Mouse (Mus musculus) hindbrain, embryonic 10.5 days (tissue): ENCODE measurements around the gene Dnph1. TPM values are rescaled to one million over a fixed set of nuclear protein-coding genes. Genes with fewer than 3 reads are reported as not detected.

Source experiments
- DNase-seq: peaks from one replicate; pipeline ENCODE4 v3.0.0-alpha.2; 2017; ENCODE audit warnings: low spot score
- H3K27ac ChIP-seq: fragments of 300-500 bp; sonication (generic); 2 replicates; pipeline ENCODE4 v1.5.1; 2016; ENCODE audit warnings: mild to moderate bottlenecking, moderate library complexity
- H3K27me3 ChIP-seq: fragments of 300-500 bp; sonication (generic); 2 replicates; pipeline ENCODE4 v1.6.1; 2016; ENCODE audit warnings: mild to moderate bottlenecking; ENCODE audit not compliant: poor library complexity, insufficient read depth, severe bottlenecking
- H3K36me3 ChIP-seq: fragments of 300-500 bp; sonication (generic); 2 replicates; pipeline ENCODE4 v1.6.1; 2016; ENCODE audit warnings: mild to moderate bottlenecking, moderate library complexity
- H3K4me1 ChIP-seq: fragments of 300-500 bp; sonication (generic); replicated peaks from 2 replicates; pipeline ENCODE4 v1.6.1; 2016; ENCODE audit warnings: mild to moderate bottlenecking
- H3K4me3 ChIP-seq: fragments of 300-500 bp; sonication (generic); 2 replicates; pipeline ENCODE4 v1.5.1; 2016; ENCODE audit warnings: mild to moderate bottlenecking, moderate library complexity
- H3K9me3 ChIP-seq: fragments of 300-500 bp; sonication (generic); 2 replicates; pipeline ENCODE4 v1.6.1; 2016; ENCODE audit warnings: mild to moderate bottlenecking, moderate library complexity
- WGBS: fragments of 180-500 bp; shearing (Covaris S2); methylation state at CpG from one replicate; pipeline ENCODE4 v1.1.7; 2016; 5-methylcytosine and 5-hydroxymethylcytosine counted together
- polyA plus RNA-seq: library from polyadenylated mRNA; unstranded; fragments of >200 nt; fragmentation: Nextera tagmentation; extraction: Ambion mirVana; gene quantifications from 2 replicates; pipeline ENCODE4 v1.2.1, GENCODE M21; 2016

The Dnph1 gene
- polyA plus RNA-seq, 1 experiment from 2014 or later: 75.2 TPM

GRCm38 (mm10) chr17:46546995-46547394, 50.5 kb downstream of the Dnph1 start:
- 8% methylated on average over 8 of the region's 8 CpGs for WGBS
- no peak for DNase-seq
- peaks cover 51% of the 10 kb centered on the region for H3K36me3 ChIP-seq
- no peaks in the 10 kb centered on the region for H3K9me3 ChIP-seq
- H3K27ac ChIP-seq: 0 out of 2 replicates have a peak overlapping the region, but pooled peaks have one; percentile 8
- peak overlapping the region; percentile 74; the same call in 1 of the 2 replicates for H3K4me3 ChIP-seq
- H3K27me3 ChIP-seq: peaks cover 46% of the 10 kb centered on the region
- peaks cover 36% of the 10 kb centered on the region for H3K4me1 ChIP-seq

- Histone ChIP-seq H3K4me3 (no peak overlapping the region), H3K9me3 (no peaks in the 10 kb centered on the region), H3K27me3 (peaks cover 46% of the 10 kb centered on the region)
Observed at GRCm38 (mm10) chr17:46547923-46548322, 51.4 kb downstream of the Dnph1 start.

GRCm38 (mm10) chr17:46548741-46549140, 52.2 kb downstream of the Dnph1 start:
- H3K4me1 ChIP-seq: peaks cover 52% of the 10 kb centered on the region
- WGBS: 49% methylated on average over 11 of the region's 11 CpGs
- peaks cover 44% of the 10 kb centered on the region for H3K27me3 ChIP-seq
- H3K9me3 ChIP-seq: no peaks in the 10 kb centered on the region
- no peak for DNase-seq
- no peak overlapping the region for H3K4me3 ChIP-seq
- peaks cover 51% of the 10 kb centered on the region for H3K36me3 ChIP-seq
- peak overlapping the region; percentile 17; the same call in 1 of the 2 replicates for H3K27ac ChIP-seq

More at GRCm38 (mm10) chr17:46547923-46548322, 51.4 kb downstream of the Dnph1 start:
- Histone ChIP-seq H3K4me1 (peaks cover 44% of the 10 kb centered on the region), H3K27ac (no peak overlapping the region), H3K36me3 (peaks cover 58% of the 10 kb centered on the region)
- 15% methylated on average over 3 of the region's 3 CpGs for WGBS
- DNase-seq: no peak

GRCm38 (mm10) chr17:46549193-46549592, 52.7 kb downstream of the Dnph1 start:
- Histone ChIP-seq H3K4me3 (no peak overlapping the region), H3K27ac (no peak overlapping the region), H3K36me3 (peaks cover 51% of the 10 kb centered on the region), H3K27me3 (peaks cover 46% of the 10 kb centered on the region), H3K9me3 (no peaks in the 10 kb centered on the region), H3K4me1 (peaks cover 57% of the 10 kb centered on the region)
- peak; percentile 65 for DNase-seq
- WGBS: 24% methylated on average over 8 of the region's 8 CpGs

Other genes starting within 250 kb of the Dnph1 start
- gene Polr1c, start 248.7 kb upstream of the Dnph1 start, polyA plus RNA-seq: 107 and 135 TPM in 2 replicates
- 73.1 and 85.0 TPM in 2 replicates for gene Yipf3, start 248.6 kb upstream of the Dnph1 start, polyA plus RNA-seq
- gene Lrrc73, start 243.2 kb upstream of the Dnph1 start, polyA plus RNA-seq: 2.0 and 3.8 TPM in 2 replicates
- 60.1 and 67.3 TPM in 2 replicates for gene Tjap1, start 213.7 kb upstream of the Dnph1 start, polyA plus RNA-seq
- 1.4 and 1.5 TPM in 2 replicates for gene Dlk2, start 199.3 kb upstream of the Dnph1 start, polyA plus RNA-seq
- 6.6 and 7.6 TPM in 2 replicates for gene Abcc10, start 168.4 kb upstream of the Dnph1 start, polyA plus RNA-seq
- gene Zfp318, start 113.0 kb upstream of the Dnph1 start, polyA plus RNA-seq: 10.5 and 12.6 TPM in 2 replicates
- gene Crip3, start 67.8 kb upstream of the Dnph1 start, polyA plus RNA-seq: 0.50 and 0.64 TPM in 2 replicates
- gene Slc22a7, start 58.3 kb upstream of the Dnph1 start, polyA plus RNA-seq: not detected in 2 replicates
- 1.4 and 2.1 TPM in 2 replicates for gene Ttbk1, start 9.0 kb upstream of the Dnph1 start, polyA plus RNA-seq
- gene Cul9, start 49.7 kb downstream of the Dnph1 start, polyA plus RNA-seq: 4.5 and 7.6 TPM in 2 replicates
- gene Srf, start 59.5 kb downstream of the Dnph1 start, polyA plus RNA-seq: 5.9 and 7.8 TPM in 2 replicates
- 67.2 and 76.8 TPM in 2 replicates for gene Ptk7, start 132.8 kb downstream of the Dnph1 start, polyA plus RNA-seq
- 35.3 and 38.1 TPM in 2 replicates for gene Klc4, start 149.3 kb downstream of the Dnph1 start, polyA plus RNA-seq
- 115 and 119 TPM in 2 replicates for gene Mrpl2, start 149.5 kb downstream of the Dnph1 start, polyA plus RNA-seq
- 40.7 and 45.5 TPM in 2 replicates for gene Cul7, start 153.6 kb downstream of the Dnph1 start, polyA plus RNA-seq
- gene Rrp36, start 177.6 kb downstream of the Dnph1 start, polyA plus RNA-seq: 65.7 and 67.5 TPM in 2 replicates
- 178 and 214 TPM in 2 replicates for gene Mea1, start 182.1 kb downstream of the Dnph1 start, polyA plus RNA-seq
- 128 and 146 TPM in 2 replicates for gene Klhdc3, start 184.2 kb downstream of the Dnph1 start, polyA plus RNA-seq
- gene Ppp2r5d, start 208.4 kb downstream of the Dnph1 start, polyA plus RNA-seq: 137 and 148 TPM in 2 replicates
- 24.4 and 25.7 TPM in 2 replicates for gene Pex6, start 214.8 kb downstream of the Dnph1 start, polyA plus RNA-seq
- gene Gnmt, start 232.5 kb downstream of the Dnph1 start, polyA plus RNA-seq: 0.18 and 0.36 TPM in 2 replicates